Mouse (Mus musculus): ENCODE measurements at regions not wholly inside any gene's neighbourhood (a gene's known extent, or its start where the extent isn't known, plus 50 kb on each side); places are given as distances from the start of the nearest gene placed in this dataset.
"Not testable (repeated sequence)": the region's sequence is repeated elsewhere in the genome, so short reads cannot be mapped to it uniquely, and the experiment has no call there.

- DNase-seq = no peak
Measured at GRCm38 (mm10) chr2:18617520-18617919, 54.7 kb upstream of the Commd3 start.

GRCm38 (mm10) chr2:18609868-18610185, 62.4 kb upstream of the Commd3 start:
- peak; percentile 60 for DNase-seq

GRCm38 (mm10) chr2:18609075-18609867, 62.9 kb upstream of the Commd3 start:
- DNase-seq = peak; percentile 54

GRCm38 (mm10) chr2:18608260-18609074, 63.7 kb upstream of the Commd3 start:
- peak; percentile 77 for DNase-seq

- peak; percentile 51 for DNase-seq
Measured at GRCm38 (mm10) chr2:18607586-18608259, 64.5 kb upstream of the Commd3 start.

- DNase-seq = peak; percentile 38
Measured at GRCm38 (mm10) chr2:18607088-18607487, 65.1 kb upstream of the Commd3 start.

GRCm38 (mm10) chr2:18592221-18592620, 80.0 kb upstream of the Commd3 start:
- DNase-seq = peak; percentile 45

GRCm38 (mm10) chr2:18588232-18588631, 84.0 kb upstream of the Commd3 start:
- DNase-seq = no peak

- peak; percentile 6 for DNase-seq
Measured at GRCm38 (mm10) chr2:18587746-18588231, 84.4 kb upstream of the Commd3 start.

- peak; percentile 87 for DNase-seq
Measured at GRCm38 (mm10) chr2:18586925-18587724, 85.1 kb upstream of the Commd3 start.

GRCm38 (mm10) chr2:18585564-18586336, 86.4 kb upstream of the Commd3 start:
- DNase-seq = peak; percentile 20

GRCm38 (mm10) chr2:18558133-18558532, 114.1 kb upstream of the Commd3 start:
- no peak for DNase-seq

- no peak for DNase-seq
Measured at GRCm38 (mm10) chr2:18547964-18548643, 124.1 kb upstream of the Commd3 start.

- no peak for DNase-seq
Measured at GRCm38 (mm10) chr2:18524387-18524786, 131.8 kb upstream of the Dnajc1 start.

GRCm38 (mm10) chr2:18523911-18524310, 131.3 kb upstream of the Dnajc1 start:
- no peak for DNase-seq

- peak; percentile 38 for DNase-seq
Measured at GRCm38 (mm10) chr2:18513435-18513834, 120.8 kb upstream of the Dnajc1 start.

- DNase-seq = no peak
Measured at GRCm38 (mm10) chr2:18509317-18509716, 116.7 kb upstream of the Dnajc1 start.

GRCm38 (mm10) chr2:18473361-18473771, 80.7 kb upstream of the Dnajc1 start:
- no peak for DNase-seq

GRCm38 (mm10) chr2:18460901-18461300, 68.3 kb upstream of the Dnajc1 start:
- no peak for DNase-seq

- DNase-seq = not testable (repeated sequence)
Measured at GRCm38 (mm10) chr2:18460281-18460680, 67.7 kb upstream of the Dnajc1 start.

GRCm38 (mm10) chr2:18453426-18453825, 60.8 kb upstream of the Dnajc1 start:
- DNase-seq = not testable (repeated sequence)
